Mouse (Mus musculus) testis, adult 2 months (tissue): ENCODE measurements around the gene Etnppl.

Source experiments
- CTCF ChIP-seq: fragments of 200-500 bp; IDR thresholded peaks from 2 replicates; pipeline ENCODE4 v1.5.1; 2012; ENCODE audit warnings: low read depth, mild to moderate bottlenecking, inconsistent platforms, low read length, moderate library complexity; ENCODE audit not compliant: control insufficient read depth, insufficient read depth, insufficient replicate concordance
- POLR2A ChIP-seq: fragments of 200-500 bp; IDR thresholded peaks from 2 replicates; pipeline ENCODE4 v1.6.1; 2012; ENCODE audit warnings: low read depth, mild to moderate bottlenecking, inconsistent platforms, low read length, moderate library complexity; ENCODE audit not compliant: control insufficient read depth

DNA sequence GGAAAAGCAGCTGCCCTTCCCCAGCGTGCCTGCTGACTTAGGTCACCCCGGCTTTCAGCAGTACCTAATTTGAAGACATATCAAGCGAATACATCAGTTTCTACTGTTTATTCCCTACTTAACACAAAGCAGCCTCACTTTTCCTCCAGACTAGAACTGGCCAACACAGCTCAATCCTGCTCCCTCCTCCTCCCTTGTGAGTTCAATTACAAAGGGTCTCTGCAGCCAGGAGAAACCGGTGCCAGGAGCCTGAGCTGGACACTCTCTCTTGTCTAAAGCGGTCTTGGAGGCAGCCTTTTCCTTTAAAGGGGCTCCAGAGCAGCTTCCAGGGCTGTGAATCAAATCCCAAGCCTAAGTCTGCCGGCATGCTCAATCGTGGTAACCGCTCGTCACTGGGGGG is 64.9 kb downstream of the Etnppl start:
- TF ChIP-seq CTCF (no peak), POLR2A (no peak)
